Mouse (Mus musculus) forebrain, embryonic 11.5 days (tissue): ENCODE measurements around the gene Sh3bgrl. TPM values are rescaled to one million over a fixed set of nuclear protein-coding genes. Genes with fewer than 3 reads are reported as not detected.

Source experiments
- ATAC-seq: fragments of 200-750 bp; cut with Nextera tagmentation; replicated peaks from 2 replicates; pipeline ENCODE4 v1.8.0; 2017; ENCODE audit warnings: moderate TSS enrichment; ENCODE audit not compliant: low FRiP score
- DNase-seq: peaks from one replicate; pipeline ENCODE4 v3.0.0-alpha.2; 2017; ENCODE audit warnings: low spot score
- H3K27ac ChIP-seq: fragments of 300-500 bp; sonication (generic); 2 replicates; pipeline ENCODE4 v1.5.1; 2014; ENCODE audit warnings: low read depth, low read length
- H3K27me3 ChIP-seq: fragments of 300-500 bp; sonication (generic); 2 replicates; pipeline ENCODE4 v1.6.1; 2014; ENCODE audit warnings: mild to moderate bottlenecking, low read length, mixed read lengths; ENCODE audit not compliant: control insufficient read depth, insufficient read depth
- H3K36me3 ChIP-seq: fragments of 300-500 bp; sonication (generic); 2 replicates; pipeline ENCODE4 v1.6.1; 2014; ENCODE audit warnings: mild to moderate bottlenecking, low read length, moderate library complexity, mixed read lengths; ENCODE audit not compliant: control insufficient read depth, insufficient read depth
- H3K4me1 ChIP-seq: fragments of 300-500 bp; sonication (generic); replicated peaks from 2 replicates; pipeline ENCODE4 v1.6.1; 2014; ENCODE audit warnings: low read length, mixed read lengths; ENCODE audit not compliant: control insufficient read depth, insufficient read depth
- H3K4me2 ChIP-seq: fragments of 300-500 bp; sonication (generic); 2 replicates; pipeline ENCODE4 v1.6.1; 2014; ENCODE audit warnings: low read depth, mild to moderate bottlenecking, low read length, moderate library complexity, mixed read lengths; ENCODE audit not compliant: severe bottlenecking
- H3K4me3 ChIP-seq: fragments of 300-500 bp; sonication (generic); 2 replicates; pipeline ENCODE4 v1.5.1; 2014; ENCODE audit warnings: low read depth, low read length
- H3K9ac ChIP-seq: fragments of 300-500 bp; sonication (generic); 2 replicates; pipeline ENCODE4 v1.6.1; 2014; ENCODE audit warnings: low read length
- H3K9me3 ChIP-seq: fragments of 300-500 bp; sonication (generic); 2 replicates; pipeline ENCODE4 v1.6.1; 2016; ENCODE audit warnings: low read length, mixed read lengths; ENCODE audit not compliant: control insufficient read depth
- WGBS: fragments of 180-500 bp; shearing (Covaris S2); extraction: QIAGEN DNeasy Blood & Tissue Kit; methylation state at CpG from one replicate; pipeline ENCODE4 v1.1.7; 2014; 5-methylcytosine and 5-hydroxymethylcytosine counted together
- polyA plus RNA-seq: library from polyadenylated mRNA; unstranded; fragments of >200 nt; fragmentation: Nextera tagmentation; extraction: Ambion mirVana; gene quantifications from 2 replicates; pipeline ENCODE4 v1.2.1, GENCODE M21; 2014

Sh3bgrl gene
- polyA plus RNA-seq, 1 experiment from 2014 or later: 244 TPM

DNA sequence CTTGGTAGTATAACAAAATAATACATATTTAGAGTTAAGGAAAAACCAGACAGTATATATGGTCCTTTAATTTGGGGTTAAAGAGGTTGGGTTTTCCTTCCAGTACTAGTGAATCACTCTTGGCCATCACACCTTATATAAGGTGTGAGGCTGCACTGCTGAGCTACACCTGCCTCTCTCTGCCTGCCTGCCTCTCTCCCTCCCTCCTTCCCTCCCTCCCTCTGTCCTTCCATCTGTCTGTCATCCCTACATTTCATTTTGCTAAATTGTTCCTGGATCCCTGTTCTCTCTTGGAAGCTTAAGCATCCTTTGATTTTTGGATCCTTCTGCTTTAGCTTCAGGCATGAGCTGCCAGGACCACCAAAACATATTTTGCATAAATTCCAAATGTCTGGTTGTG lies 28.6 kb downstream of the Sh3bgrl start:
- no peaks in the 10 kb centered on the region for H3K4me1 ChIP-seq
- no peak overlapping the region for H3K9ac ChIP-seq
- no peak overlapping the region for H3K4me2 ChIP-seq
- no peaks in the 10 kb centered on the region for H3K36me3 ChIP-seq
- H3K27me3 ChIP-seq: no peaks in the 10 kb centered on the region
- no peak overlapping the region for H3K27ac ChIP-seq
- no peak for ATAC-seq
- DNase-seq: no peak
- H3K4me3 ChIP-seq: no peak overlapping the region
- H3K9me3 ChIP-seq: no peaks in the 10 kb centered on the region

DNA sequence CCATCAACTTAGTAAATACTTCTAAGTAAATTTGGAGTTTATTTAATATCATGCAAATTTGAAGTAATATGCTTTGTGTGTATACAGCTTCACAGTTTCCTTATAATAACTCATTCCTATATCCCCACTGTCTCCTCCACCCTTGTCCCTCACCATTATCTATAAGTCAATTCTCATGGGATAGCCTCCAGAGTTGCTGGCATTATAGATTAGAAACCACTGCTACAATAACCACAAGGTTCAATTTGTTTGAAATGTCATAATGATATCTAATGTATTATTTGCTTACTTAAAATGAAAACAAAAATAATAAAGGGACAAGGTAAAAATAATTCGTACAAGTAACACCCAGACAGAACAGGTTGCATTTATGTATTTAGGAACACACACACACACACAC lies 31.7 kb downstream of the Sh3bgrl start:
- Histone ChIP-seq H3K27ac (no peak overlapping the region), H3K9me3 (no peaks in the 10 kb centered on the region), H3K27me3 (no peaks in the 10 kb centered on the region), H3K36me3 (no peaks in the 10 kb centered on the region), H3K9ac (no peak overlapping the region), H3K4me2 (no peak overlapping the region), H3K4me3 (no peak overlapping the region), H3K4me1 (no peaks in the 10 kb centered on the region)
- ATAC-seq (no peak), DNase-seq (no peak)
- WGBS: 84% methylated on average over 1 of the region's 1 CpGs

DNA sequence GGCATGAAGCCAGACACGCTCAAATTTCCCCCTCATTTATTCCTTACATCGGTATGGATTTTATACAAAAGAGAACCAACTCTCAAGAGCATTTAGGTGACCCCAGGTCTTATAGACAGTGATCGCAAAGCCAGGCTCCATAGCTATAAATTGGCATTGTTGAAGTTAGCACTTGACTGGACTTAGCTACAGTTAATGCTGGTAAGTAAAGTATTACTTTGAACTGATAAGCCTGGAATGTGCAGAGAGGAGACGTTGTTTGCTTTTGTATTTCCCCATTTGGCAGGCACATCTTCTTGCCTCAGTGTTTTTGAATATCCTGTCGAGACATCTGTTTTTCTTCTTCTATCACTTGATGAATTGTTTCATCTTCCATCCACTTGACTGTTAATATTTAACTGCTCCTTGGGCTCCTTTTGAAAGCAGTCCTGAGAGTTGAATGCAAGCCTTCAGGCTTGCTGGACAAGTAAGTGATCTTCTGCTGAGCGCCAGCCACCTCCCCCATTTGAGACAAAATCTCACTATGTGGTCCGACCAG lies 32.5 kb downstream of the Sh3bgrl start:
- WGBS: 79% methylated on average over 7 of the region's 7 CpGs
- no peaks in the 10 kb centered on the region for H3K36me3 ChIP-seq
- no peak overlapping the region for H3K27ac ChIP-seq

DNA sequence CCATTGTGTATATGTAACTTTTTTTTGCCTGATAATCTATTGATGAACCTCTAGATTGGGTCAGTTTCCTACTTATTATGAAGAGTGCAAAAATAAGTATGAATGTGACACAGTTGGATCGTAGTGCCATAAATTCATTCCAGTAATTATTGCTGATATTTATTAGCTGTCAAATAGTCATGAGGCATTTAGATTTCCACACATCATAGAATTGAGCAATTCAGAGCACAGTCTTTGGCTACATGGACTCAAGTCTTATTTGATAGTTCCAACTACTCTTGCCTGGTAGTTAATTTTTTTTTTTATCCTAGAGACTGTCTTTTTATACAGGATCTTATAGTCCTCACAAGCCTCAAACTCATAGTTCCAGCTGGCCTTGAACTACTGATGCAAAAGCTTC lies 34.9 kb downstream of the Sh3bgrl start:
- WGBS: 84% methylated on average over 1 of the region's 1 CpGs
- Histone ChIP-seq H3K27ac (no peak overlapping the region), H3K4me2 (no peak overlapping the region), H3K9me3 (no peaks in the 10 kb centered on the region), H3K4me3 (no peak overlapping the region), H3K36me3 (no peaks in the 10 kb centered on the region), H3K9ac (no peak overlapping the region), H3K27me3 (no peaks in the 10 kb centered on the region), H3K4me1 (no peaks in the 10 kb centered on the region)
- no peak for ATAC-seq
- DNase-seq: no peak

More for the DNA sequence above, 32.5 kb downstream of the Sh3bgrl start:
- Histone ChIP-seq H3K4me3 (no peak overlapping the region), H3K27me3 (no peaks in the 10 kb centered on the region), H3K4me1 (no peaks in the 10 kb centered on the region), H3K9ac (no peak overlapping the region), H3K4me2 (no peak overlapping the region), H3K9me3 (no peaks in the 10 kb centered on the region)
- ATAC-seq: no peak
- DNase-seq: no peak

DNA sequence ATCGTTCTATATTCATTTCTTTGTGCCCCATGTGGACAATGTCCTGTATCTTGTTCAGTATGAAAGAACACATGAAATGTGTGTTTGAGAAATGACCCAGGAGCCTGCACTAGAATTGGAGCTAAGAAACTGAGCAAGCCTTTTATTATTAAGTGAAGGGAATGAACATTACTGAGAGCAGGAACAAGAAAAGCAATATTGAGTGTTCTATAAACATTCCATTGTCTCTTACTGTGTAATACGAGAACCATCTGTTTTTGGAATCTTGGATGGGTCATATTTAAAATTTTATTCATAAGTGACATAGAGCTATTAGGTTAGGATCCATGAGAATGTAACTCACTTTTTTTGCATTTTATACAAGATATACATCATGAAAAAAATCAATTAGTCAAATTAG lies 36.7 kb downstream of the Sh3bgrl start:
- Histone ChIP-seq H3K9me3 (no peaks in the 10 kb centered on the region), H3K4me1 (no peaks in the 10 kb centered on the region), H3K4me3 (no peak overlapping the region), H3K27ac (no peak overlapping the region), H3K9ac (no peak overlapping the region), H3K27me3 (no peaks in the 10 kb centered on the region), H3K4me2 (no peak overlapping the region), H3K36me3 (no peaks in the 10 kb centered on the region)
- WGBS: 96% methylated on average over 2 of the region's 2 CpGs
- ATAC-seq (no peak), DNase-seq (no peak)

DNA sequence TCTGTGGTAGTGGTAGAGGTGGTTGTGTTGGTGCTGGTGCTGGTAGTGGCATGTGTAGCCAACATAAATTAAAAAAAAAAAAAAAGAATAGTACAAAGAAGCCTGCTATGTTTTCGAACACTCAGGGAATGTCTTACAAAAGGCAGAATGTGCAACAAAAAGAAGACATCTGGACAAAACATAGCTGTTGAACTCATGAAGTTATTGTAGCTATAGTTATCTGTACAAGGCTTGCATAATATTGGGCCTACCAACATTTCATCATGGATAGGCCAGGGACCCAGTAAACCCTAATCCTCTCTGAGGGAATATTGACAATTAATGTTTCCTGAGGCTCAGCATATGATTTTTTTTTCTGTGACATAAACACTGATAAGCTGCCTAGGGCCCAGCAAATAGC lies 37.3 kb downstream of the Sh3bgrl start:
- no peaks in the 10 kb centered on the region for H3K4me1 ChIP-seq
- no peaks in the 10 kb centered on the region for H3K36me3 ChIP-seq
- no peak overlapping the region for H3K27ac ChIP-seq
- H3K4me2 ChIP-seq: no peak overlapping the region
- ATAC-seq (no peak), DNase-seq (no peak)
- no peak overlapping the region for H3K4me3 ChIP-seq
- H3K9ac ChIP-seq: no peak overlapping the region
- H3K9me3 ChIP-seq: no peaks in the 10 kb centered on the region
- WGBS: 84% methylated on average over 1 of the region's 1 CpGs
- no peaks in the 10 kb centered on the region for H3K27me3 ChIP-seq

DNA sequence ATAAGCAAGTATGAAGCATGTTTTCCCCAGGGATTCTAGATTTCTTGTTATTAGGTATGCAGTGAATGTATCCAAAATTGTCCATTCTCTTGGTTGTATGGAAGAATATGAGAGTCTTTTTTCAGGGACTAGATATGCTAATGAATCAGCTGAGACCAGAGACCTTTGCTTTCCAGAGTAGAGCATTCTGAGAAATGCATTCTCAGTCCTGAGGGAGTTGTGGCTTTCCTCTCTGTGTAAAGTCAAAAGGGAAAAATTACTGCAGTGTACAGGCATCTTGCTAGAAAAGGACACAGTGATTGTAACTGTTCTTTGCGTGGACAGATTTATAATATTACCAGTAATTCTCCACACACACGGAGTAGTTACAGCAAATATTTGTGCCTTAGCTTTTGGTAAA lies 38.3 kb downstream of the Sh3bgrl start:
- Histone ChIP-seq H3K27ac (no peak overlapping the region), H3K4me1 (no peaks in the 10 kb centered on the region), H3K4me2 (no peak overlapping the region), H3K9ac (no peak overlapping the region), H3K4me3 (no peak overlapping the region), H3K36me3 (no peaks in the 10 kb centered on the region), H3K27me3 (no peaks in the 10 kb centered on the region), H3K9me3 (no peaks in the 10 kb centered on the region)
- no peak for DNase-seq
- ATAC-seq: no peak
- 88% methylated on average over 2 of the region's 2 CpGs for WGBS

DNA sequence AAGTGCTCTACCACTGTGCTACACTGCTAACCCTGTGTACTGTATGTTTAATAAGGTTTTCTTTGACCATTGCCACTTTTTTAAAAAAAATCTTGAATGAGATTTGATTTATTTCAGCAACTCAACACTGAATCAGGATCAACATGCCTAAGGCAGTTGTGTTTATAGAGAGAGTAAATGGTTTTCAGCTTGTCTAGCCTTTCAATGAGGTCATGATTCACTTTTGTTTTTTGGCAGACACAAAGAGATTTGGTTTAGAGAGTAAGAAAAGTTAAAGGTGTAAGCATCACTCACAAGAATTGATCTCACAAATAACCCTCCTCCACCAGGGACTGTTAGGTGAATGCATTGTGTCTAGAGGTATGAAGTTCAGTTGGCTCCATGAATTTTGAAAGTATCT lies 41.1 kb downstream of the Sh3bgrl start:
- H3K4me3 ChIP-seq: no peak overlapping the region
- no peak overlapping the region for H3K27ac ChIP-seq
- ATAC-seq (no peak), DNase-seq (no peak)
- no peak overlapping the region for H3K4me2 ChIP-seq
- no peak overlapping the region for H3K9ac ChIP-seq
- H3K36me3 ChIP-seq: no peaks in the 10 kb centered on the region
- no peaks in the 10 kb centered on the region for H3K27me3 ChIP-seq
- no peaks in the 10 kb centered on the region for H3K4me1 ChIP-seq
- no peaks in the 10 kb centered on the region for H3K9me3 ChIP-seq

DNA sequence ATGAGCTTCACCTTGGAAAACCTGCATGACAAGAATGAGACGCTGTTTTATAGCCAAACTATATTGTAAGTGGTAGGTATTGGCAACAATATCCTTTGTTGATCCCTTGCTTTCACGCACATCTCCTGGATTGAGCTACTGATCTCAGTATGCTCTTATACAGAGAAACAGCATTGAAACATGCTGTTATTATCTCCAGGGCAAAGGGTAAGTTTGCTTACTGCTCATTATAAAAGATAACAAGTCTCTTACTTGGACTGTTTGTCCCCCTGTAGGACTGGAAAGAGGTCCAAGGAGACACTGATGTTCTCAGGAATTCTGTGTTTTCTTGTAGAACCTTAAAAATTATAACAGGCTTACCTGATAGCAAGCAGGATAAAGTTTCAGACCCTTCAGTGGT lies 41.7 kb downstream of the Sh3bgrl start:
- DNase-seq (no peak), ATAC-seq (no peak)
- Histone ChIP-seq H3K27me3 (no peaks in the 10 kb centered on the region), H3K36me3 (no peaks in the 10 kb centered on the region), H3K9me3 (no peaks in the 10 kb centered on the region), H3K4me3 (no peak overlapping the region), H3K9ac (no peak overlapping the region), H3K4me2 (no peak overlapping the region), H3K27ac (no peak overlapping the region), H3K4me1 (no peaks in the 10 kb centered on the region)
- 80% methylated on average over 2 of the region's 2 CpGs for WGBS
